Mouse (Mus musculus): ENCODE data around the gene Gjb5.

Gjb5 gene

DNA sequence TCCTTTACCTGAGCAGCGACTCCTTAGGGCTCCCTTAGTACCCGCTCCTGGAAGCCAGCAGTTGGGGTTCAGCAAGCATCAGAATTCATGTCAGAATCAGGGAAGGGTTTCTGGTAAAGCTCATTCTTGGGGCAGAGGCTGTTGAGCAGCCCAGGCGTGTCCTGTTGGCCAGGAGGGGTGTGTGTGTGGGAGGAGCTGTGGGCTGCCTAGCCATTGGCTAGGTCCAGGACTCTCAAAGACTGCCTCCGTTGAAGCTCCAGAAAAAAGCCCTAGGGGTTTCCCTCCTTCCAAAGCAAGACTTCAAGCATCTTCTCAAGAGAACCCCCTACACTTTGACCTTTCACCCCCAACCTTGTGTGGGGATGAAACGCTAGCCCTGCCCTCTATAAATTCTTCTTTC, at the start of gene Gjb5:
Gene Gjb5, minus strand, starts transcription at position 164 of the 400 bp plus-strand sequence.
- no peak for DNase-seq

GRCm38 (mm10) chr4:127402614-127403013, 44.6 kb upstream of the Gjb5 start:
- peak; percentile 50 to 70 for DNase-seq

- DNase-seq = peak; percentile 75 to 82
Observed at GRCm38 (mm10) chr4:127402166-127402565, 44.2 kb upstream of the Gjb5 start.

GRCm38 (mm10) chr4:127400165-127401145, 42.5 kb upstream of the Gjb5 start:
- peak; percentile 97 for DNase-seq

- DNase-seq = no peak
Observed at GRCm38 (mm10) chr4:127395591-127395990, 37.6 kb upstream of the Gjb5 start.

GRCm38 (mm10) chr4:127389645-127390044, 31.7 kb upstream of the Gjb5 start:
- no peak for DNase-seq

GRCm38 (mm10) chr4:127377344-127377743, 19.4 kb upstream of the Gjb5 start:
- DNase-seq = peak in 1 of 2 experiments; percentile 46

GRCm38 (mm10) chr4:127375541-127376177, 17.7 kb upstream of the Gjb5 start:
- peak in 1 of 2 experiments; percentile 40 for DNase-seq

- peak in 1 of 2 experiments; percentile 45 for DNase-seq
Observed at GRCm38 (mm10) chr4:127374645-127375044, 16.7 kb upstream of the Gjb5 start.

DNA sequence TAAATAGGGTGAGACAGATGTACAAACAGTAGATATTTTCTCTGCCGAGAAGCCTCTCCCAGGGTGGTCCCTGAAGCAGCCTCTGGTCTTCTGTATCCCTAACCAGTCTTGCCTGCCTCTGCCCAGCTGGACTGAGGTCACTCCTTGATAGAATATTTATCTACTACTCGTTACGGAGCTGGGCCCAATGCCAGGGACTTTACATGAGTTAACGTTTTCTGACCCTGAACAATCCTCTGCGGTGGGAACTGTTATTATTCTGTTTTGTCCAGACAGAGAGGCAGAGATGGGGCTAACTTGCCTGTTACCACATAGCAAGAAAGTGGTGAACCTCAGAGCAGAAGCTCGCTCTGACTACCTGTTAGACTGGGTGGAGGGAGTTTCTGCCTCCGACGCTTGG, 15.5 kb upstream of the Gjb5 start:
- DNase-seq = no peak

DNA sequence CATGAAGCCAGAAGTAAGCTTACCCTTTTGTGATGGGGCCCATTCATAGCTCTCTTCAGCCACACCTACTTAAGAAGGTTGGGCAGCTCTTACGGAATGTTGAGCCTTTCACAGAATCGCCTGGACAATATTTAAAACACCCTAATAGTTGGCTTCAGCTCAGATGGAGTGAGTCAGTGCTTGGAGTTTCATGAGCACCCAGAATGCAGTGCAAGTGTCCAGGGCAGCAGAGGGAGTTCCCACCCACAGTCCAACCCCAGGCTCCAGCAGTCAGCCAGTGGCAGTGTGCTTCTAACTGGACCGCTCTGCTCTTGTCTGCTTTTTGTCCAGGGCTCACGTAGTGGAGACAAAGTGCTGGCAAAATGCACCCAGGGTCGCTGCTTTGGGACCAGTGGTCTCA, 13.6 kb upstream of the Gjb5 start:
- DNase-seq = no peak

- DNase-seq = peak in 1 of 2 experiments; percentile 66
Observed at GRCm38 (mm10) chr4:127370447-127370846, 12.5 kb upstream of the Gjb5 start.

GRCm38 (mm10) chr4:127368379-127368973, 10.5 kb upstream of the Gjb5 start:
- DNase-seq = peak; percentile 95

DNA sequence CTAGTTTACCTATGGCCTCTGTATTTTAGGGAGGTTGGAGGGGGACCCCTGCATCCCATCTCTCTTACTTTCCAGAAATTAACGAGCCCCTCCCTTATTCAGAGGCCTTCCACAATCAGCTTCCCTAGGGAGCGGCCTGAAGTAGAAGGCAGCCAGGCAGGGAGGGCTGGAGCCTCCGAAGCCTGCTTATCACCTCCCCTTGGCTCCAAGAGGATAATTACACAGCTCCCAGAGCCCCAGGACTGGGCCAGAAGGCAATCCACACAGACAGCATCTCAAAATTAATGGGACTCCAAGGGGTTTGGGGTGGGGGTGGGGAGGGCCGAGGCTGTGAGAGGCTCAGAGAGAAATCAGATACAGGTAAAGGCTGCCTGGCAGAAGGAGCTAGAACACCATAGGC, 7.9 kb upstream of the Gjb5 start:
- DNase-seq = no peak

- DNase-seq = no peak
Observed at GRCm38 (mm10) chr4:127365433-127365832, 7.5 kb upstream of the Gjb5 start.

GRCm38 (mm10) chr4:127364431-127364830, 6.5 kb upstream of the Gjb5 start:
- no peak for DNase-seq

DNA sequence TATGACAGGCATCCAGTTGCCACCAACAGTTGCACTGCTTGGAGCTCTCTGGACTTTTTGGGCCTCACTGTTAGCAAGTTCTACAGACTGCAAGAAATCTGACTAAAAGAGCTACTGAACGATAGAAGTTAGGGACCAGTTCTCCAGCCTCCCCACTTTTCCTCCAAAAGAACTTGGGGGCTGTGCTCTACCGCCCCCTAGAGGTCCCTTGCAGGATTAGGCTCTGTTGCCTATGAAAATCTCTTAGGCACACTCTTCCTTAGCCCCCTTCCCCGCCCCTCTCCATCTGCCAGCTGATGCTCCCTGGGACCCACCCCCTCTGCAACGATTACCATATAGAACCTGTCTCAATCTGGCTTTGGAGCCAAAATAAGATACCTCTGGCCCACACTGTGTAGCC, 5.3 kb upstream of the Gjb5 start:
- DNase-seq = no peak

DNA sequence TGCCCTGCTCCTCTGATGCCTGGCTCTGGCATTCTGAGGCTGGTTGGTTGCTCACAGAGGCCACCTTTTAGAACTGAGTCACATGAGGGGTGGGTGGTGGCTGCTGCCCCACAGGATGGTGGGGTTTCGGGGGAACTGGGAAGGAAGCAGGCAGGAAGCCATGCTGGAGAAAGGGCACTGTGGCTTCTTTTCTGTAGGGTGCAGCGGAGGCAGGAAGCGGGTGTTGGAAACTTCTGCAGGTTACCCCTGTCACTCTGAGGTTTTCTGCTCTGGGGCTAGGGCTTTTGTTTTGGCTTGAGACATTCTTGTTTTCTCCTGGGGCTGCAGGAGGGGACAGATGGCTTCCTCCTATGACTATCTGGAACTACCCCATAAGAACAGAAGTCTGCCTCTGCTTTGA, 4.5 kb upstream of the Gjb5 start:
- no peak for DNase-seq

- DNase-seq = peak in 1 of 2 experiments; percentile 56
Observed at GRCm38 (mm10) chr4:127354506-127355485, 3.2 kb downstream of the Gjb5 start.

DNA sequence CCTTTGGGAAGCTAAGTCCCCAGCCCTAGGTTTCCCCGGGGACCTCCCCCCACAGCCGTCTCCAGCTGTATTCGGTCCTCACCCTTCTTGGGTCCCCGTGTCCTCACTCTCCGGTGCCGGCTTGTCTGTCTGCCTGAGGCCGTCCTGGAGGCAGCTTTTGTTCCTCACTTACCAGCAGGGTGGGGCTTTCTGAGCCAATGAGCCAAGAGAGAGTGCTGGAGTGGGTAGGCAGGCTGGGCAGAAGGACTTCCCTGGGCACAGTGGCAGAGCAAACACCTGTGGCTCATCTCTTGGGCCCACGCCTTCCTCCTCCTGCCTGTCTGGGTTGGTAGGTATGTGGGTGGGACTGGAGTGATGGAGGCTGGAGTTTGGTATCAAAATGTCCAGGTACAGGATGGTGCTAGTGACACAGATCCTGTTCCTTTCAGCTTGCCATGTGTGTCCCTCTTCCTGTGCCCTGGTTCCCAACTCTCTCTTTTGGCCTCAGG, 4.0 kb downstream of the Gjb5 start, which contains the start of gene Gjb4:
Gene Gjb4, minus strand, starts transcription at position 131 of the 488 bp plus-strand sequence.
- DNase-seq = no peak

DNA sequence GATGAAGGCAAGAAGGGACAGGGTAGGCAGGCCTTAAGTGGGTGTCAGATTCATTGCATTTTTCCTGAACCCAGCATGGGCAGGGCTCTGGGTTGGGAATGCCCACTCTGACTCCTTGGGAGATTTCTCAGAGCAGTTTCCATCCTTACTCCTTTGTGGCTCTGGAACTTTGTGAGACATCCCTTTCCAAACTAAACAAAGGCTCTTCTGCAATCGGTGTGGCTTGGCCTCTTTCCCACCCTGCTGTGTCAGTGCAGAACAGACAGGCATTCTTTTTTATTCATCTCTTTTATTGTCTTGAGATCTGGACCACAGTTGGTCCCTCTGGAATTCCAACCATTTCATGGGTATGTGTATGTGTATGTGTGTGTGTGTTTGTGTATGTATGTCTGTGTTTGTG, 5.4 kb downstream of the Gjb5 start:
- DNase-seq = no peak

All from cerebellum, postnatal 14 days (tissue).